Mouse (Mus musculus) activated CD4-positive, CD25-positive, alpha-beta regulatory T cell, adult 4 months (primary cell): ENCODE data around the gene Adss. TPM values are rescaled to one million over a fixed set of nuclear protein-coding genes. Genes with fewer than 3 reads are reported as not detected.
"Not testable (repeated sequence)": the region's sequence is repeated elsewhere in the genome, so short reads cannot be mapped to it uniquely, and the experiment has no call there.

ENCODE experiments used
- ATAC-seq: one replicate; pipeline ENCODE4 v1.8.0; 2017
- polyA plus RNA-seq, 2 experiments: library from polyadenylated mRNA; unstranded; fragments of 100-300 nt; shearing (Covaris generic); gene quantifications; one replicate each; pipeline ENCODE4 v1.2.1; 2017

The Adss gene
- 10 to 100 TPM; 66.8 to 67.7 TPM for polyA plus RNA-seq

- peak; percentile 85 for ATAC-seq
Measured at GRCm38 (mm10) chr1:177796193-177796939, at the start of gene Adss. Gene Adss (minus strand): TSS chr1:177796511.

GRCm38 (mm10) chr1:177845812-177846211 is 49.5 kb upstream of the Adss start:
- not testable (repeated sequence) for ATAC-seq

- not testable (repeated sequence) for ATAC-seq
Measured at GRCm38 (mm10) chr1:177827776-177828175, 31.5 kb upstream of the Adss start.

- peak; percentile 46 for ATAC-seq
Measured at GRCm38 (mm10) chr1:177806772-177807171, 10.5 kb upstream of the Adss start.

GRCm38 (mm10) chr1:177803511-177803910 is 7.2 kb upstream of the Adss start:
- no peak for ATAC-seq

GRCm38 (mm10) chr1:177797151-177797755 is 942 bp upstream of the Adss start:
- no peak for ATAC-seq

- peak; percentile 10 for ATAC-seq
Measured at GRCm38 (mm10) chr1:177795421-177796192, 704 bp downstream of the Adss start.

GRCm38 (mm10) chr1:177794866-177795265 is 1.4 kb downstream of the Adss start:
- no peak for ATAC-seq

- ATAC-seq: peak; percentile 11
Measured at GRCm38 (mm10) chr1:177792835-177793234, 3.5 kb downstream of the Adss start.

- no peak for ATAC-seq
Measured at GRCm38 (mm10) chr1:177777397-177777796, 18.9 kb downstream of the Adss start.

GRCm38 (mm10) chr1:177768931-177769330 is 27.4 kb downstream of the Adss start:
- ATAC-seq: no peak

- ATAC-seq: no peak
Measured at GRCm38 (mm10) chr1:177757249-177757648, 39.1 kb downstream of the Adss start.

- no peak for ATAC-seq
Measured at GRCm38 (mm10) chr1:177753496-177753895, 42.8 kb downstream of the Adss start.

GRCm38 (mm10) chr1:177747869-177748540 is 48.3 kb downstream of the Adss start:
- ATAC-seq: no peak

- ATAC-seq: no peak
Measured at GRCm38 (mm10) chr1:177744521-177745325, 51.6 kb downstream of the Adss start.

GRCm38 (mm10) chr1:177742119-177742518 is 54.2 kb downstream of the Adss start:
- no peak for ATAC-seq

- no peak for ATAC-seq
Measured at GRCm38 (mm10) chr1:177740707-177741106, 55.6 kb downstream of the Adss start.

GRCm38 (mm10) chr1:177737505-177738105 is 58.7 kb downstream of the Adss start:
- no peak for ATAC-seq

- no peak for ATAC-seq
Measured at GRCm38 (mm10) chr1:177731973-177732372, 64.3 kb downstream of the Adss start.

GRCm38 (mm10) chr1:177729043-177730024 is 67.0 kb downstream of the Adss start, which contains the start of gene 1700016C15Rik:
Gene 1700016C15Rik (plus strand): TSS chr1:177729814.
- ATAC-seq: no peak
